Mouse (Mus musculus) E14TG2a.4 (cell line): Measurements from ENCODE around the gene Hip1r.

Source experiments
- H3K27me3 ChIP-seq: 2 replicates; pipeline ENCODE4 v1.6.1; 2014; ENCODE audit warnings: low read length, control low read depth; ENCODE audit not compliant: insufficient read depth
- H3K36me3 ChIP-seq: 2 replicates; pipeline ENCODE4 v1.6.1; 2014; ENCODE audit warnings: low read length, control low read depth; ENCODE audit not compliant: insufficient read depth
- H3K4me1 ChIP-seq: replicated peaks from 2 replicates; pipeline ENCODE4 v1.6.1; 2014; ENCODE audit warnings: low read depth, low read length, control low read depth
- H3K4me3 ChIP-seq: replicated peaks from 2 replicates; pipeline ENCODE4 v1.5.1; 2014; ENCODE audit warnings: mild to moderate bottlenecking, low read length
- H3K9me3 ChIP-seq: 2 replicates; pipeline ENCODE4 v1.6.1; 2014; ENCODE audit warnings: low read length, control low read depth
- CTCF ChIP-seq: conservative IDR thresholded peaks from 2 replicates; pipeline ENCODE4 v1.5.1; 2014; ENCODE audit warnings: low read length
- NANOG ChIP-seq: IDR thresholded peaks from 2 replicates; pipeline ENCODE4 v1.6.1; 2014; ENCODE audit warnings: borderline replicate concordance, low read length, mixed read lengths
- POU5F1 ChIP-seq: IDR thresholded peaks from 2 replicates; pipeline ENCODE4 v1.6.1; 2014; ENCODE audit warnings: low read length, borderline replicate concordance

Hip1r gene

DNA sequence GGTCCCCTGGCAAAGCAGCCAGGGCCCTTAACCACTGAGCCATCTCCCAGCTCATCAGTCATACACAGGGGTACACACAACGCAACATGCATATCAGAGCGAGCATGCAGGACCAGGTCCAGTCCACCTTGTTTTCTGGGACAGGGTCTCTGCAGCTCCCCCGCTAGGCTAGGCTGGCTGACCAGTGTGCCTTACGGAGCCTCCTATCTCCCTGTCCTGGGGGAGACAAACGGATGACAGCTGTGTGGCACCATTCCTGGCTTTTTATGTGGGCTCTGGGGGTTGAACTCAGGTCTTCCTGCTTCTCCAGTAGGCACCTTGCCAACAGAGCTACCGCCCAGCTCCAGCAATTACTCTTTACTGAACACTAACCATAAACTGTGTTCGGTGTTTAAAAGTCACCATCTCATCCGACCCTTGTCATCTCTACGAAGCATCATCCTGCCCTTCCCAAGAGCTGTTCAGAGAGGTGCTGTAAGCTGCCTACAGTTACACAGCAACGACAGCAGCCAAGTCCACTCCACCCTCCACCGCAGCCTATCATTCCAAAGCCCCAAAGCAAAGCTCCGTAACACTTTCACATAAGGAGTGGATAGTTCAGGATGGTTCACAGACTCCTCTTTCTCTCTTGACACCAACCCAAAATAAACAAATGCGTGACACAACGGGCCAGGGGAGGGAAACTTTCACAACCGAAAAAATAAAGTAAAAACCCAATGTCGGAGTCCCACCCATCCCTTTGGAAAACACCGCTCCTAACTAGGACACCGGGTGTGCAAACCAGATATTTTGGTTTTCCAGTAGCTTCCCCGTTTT lies 56.0 kb downstream of the Hip1r start:
- Histone ChIP-seq H3K4me1 (peaks cover 42% of the 10 kb centered on the region), H3K36me3 (peaks cover 8% of the 10 kb centered on the region), H3K27me3 (0 out of 2 replicates have a peak, but pooled peaks cover 10% of the 10 kb centered on the region), H3K9me3 (no peaks in the 10 kb centered on the region), H3K4me3 (no peak overlapping the region)
- TF ChIP-seq POU5F1: no peak
- no peak for TF ChIP-seq CTCF
- TF ChIP-seq NANOG: no peak

DNA sequence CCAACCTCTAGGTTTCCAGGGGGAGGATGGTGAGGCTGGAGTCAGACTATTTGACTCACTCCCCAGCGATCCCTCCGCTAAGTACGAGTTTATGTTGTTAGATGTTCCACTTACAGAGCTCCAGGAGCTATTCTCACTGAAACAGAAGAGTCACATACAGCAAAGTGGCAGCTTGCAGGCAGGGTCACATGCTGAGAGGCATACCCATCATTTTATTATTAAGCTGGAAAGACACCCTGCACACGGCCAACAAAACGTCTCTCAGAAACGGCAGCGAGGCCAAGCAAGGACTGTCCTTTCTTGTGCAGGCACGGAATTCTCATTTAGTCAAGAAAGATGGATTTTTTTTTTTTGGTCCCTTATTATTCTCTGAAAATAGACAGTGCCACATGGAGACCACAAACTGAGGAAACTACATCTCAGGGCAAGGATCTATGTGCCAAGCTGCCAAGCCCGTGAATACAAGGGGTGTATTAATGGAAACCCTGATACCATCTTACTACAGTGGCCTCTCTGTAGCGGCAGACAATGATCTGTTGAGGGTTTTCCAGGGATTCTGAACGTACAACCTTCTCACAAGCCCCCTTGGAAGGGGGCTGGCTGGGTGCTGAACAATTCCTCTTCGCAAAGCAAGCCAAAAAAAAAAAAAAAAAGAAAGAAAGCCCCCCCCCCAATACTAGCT lies 57.1 kb downstream of the Hip1r start:
- Histone ChIP-seq H3K36me3 (peaks cover 8% of the 10 kb centered on the region), H3K4me3 (peak overlapping the region; percentile 90), H3K27me3 (0 out of 2 replicates have a peak, but pooled peaks cover 12% of the 10 kb centered on the region), H3K4me1 (peaks cover 37% of the 10 kb centered on the region), H3K9me3 (no peaks in the 10 kb centered on the region)
- TF ChIP-seq POU5F1 (no peak), NANOG (no peak), CTCF (no peak)

- peak overlapping the region; percentile 90 for H3K4me3 ChIP-seq
- TF ChIP-seq NANOG (no peak), POU5F1 (no peak), CTCF (no peak)
- H3K4me1 ChIP-seq: peaks cover 37% of the 10 kb centered on the region
- peaks cover 1% of the 10 kb centered on the region; the same call in 1 of the 2 replicates for H3K36me3 ChIP-seq
- H3K9me3 ChIP-seq: no peaks in the 10 kb centered on the region
- 0 out of 2 replicates have a peak, but pooled peaks cover 12% of the 10 kb centered on the region for H3K27me3 ChIP-seq
Measured at GRCm38 (mm10) chr5:124031068-124031955, 57.9 kb downstream of the Hip1r start.

DNA sequence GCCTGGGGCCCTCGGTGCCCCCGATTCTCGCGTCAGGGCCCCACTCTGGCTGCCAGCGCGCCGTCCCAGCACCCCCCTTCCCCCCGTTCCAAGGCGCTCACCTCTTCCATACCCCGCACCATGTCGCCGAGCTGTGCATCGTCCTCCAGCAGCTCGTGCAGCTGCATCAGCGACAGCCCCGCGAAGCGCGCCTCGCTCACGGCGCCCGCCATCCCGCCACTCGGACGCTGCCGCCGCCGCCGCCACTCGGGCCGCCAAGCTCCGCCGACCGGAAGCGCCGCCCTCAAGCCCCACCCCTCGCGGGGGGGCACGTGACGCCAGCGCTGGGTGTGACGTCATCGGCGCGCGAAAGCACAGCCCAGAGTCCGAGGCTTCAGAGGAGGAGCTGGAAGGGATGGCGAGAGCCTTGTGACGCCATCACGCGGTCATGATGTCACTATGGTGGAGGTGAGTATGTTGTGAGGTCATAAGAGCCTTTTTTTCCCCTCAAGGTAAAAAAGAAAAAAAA lies 58.6 kb downstream of the Hip1r start, which contains the start of gene Vps37b:
Gene Vps37b, minus strand, starts transcription at position 270 of the 508 bp plus-strand sequence.
- Histone ChIP-seq H3K4me3 (peak within 1 kb of the TSS; percentile 90), H3K9me3 (no peaks in the 10 kb centered on the region), H3K4me1 (peaks cover 31% of the 10 kb centered on the region), H3K27me3 (0 out of 2 replicates have a peak, but pooled peaks cover 12% of the 10 kb centered on the region), H3K36me3 (no peaks in the 10 kb centered on the region; the same call in 1 of the 2 replicates)
- TF ChIP-seq CTCF: no peak
- TF ChIP-seq POU5F1: no peak
- no peak for TF ChIP-seq NANOG

DNA sequence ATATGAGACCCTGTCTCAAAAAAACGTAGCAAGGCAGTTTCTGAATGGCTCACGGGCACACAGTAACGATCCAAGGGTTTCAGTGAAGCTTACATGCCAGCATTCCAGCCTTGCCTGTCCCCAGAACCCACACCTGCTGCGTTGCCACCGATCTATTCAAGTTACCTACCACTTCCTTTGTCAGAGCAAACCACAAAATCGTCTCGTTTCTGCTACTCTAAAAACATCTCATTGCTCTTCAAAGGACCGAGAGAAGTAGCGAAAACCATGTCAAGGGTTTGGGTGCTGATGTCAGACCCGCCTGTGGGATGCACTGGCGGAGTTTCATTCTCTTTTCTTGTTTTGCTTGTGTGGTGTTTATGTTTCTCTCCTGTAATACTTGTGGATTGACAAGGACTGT lies 61.0 kb downstream of the Hip1r start:
- TF ChIP-seq CTCF: no peak
- TF ChIP-seq NANOG: no peak
- TF ChIP-seq POU5F1: no peak
- H3K4me3 ChIP-seq: no peak overlapping the region
- 0 out of 2 replicates have a peak, but pooled peaks cover 12% of the 10 kb centered on the region for H3K27me3 ChIP-seq
- peaks cover 15% of the 10 kb centered on the region for H3K4me1 ChIP-seq
- no peaks in the 10 kb centered on the region; the same call in 1 of the 2 replicates for H3K36me3 ChIP-seq
- H3K9me3 ChIP-seq: no peaks in the 10 kb centered on the region

GRCm38 (mm10) chr5:124035406-124035805 lies 62.0 kb downstream of the Hip1r start:
- Histone ChIP-seq H3K4me1 (peaks cover 12% of the 10 kb centered on the region), H3K27me3 (0 out of 2 replicates have a peak, but pooled peaks cover 12% of the 10 kb centered on the region), H3K4me3 (no peak overlapping the region), H3K9me3 (no peaks in the 10 kb centered on the region), H3K36me3 (no peaks in the 10 kb centered on the region)
- no peak for TF ChIP-seq NANOG
- no peak for TF ChIP-seq CTCF
- TF ChIP-seq POU5F1: no peak

- Histone ChIP-seq H3K36me3 (no peaks in the 10 kb centered on the region), H3K4me1 (peaks cover 8% of the 10 kb centered on the region), H3K27me3 (0 out of 2 replicates have a peak, but pooled peaks cover 12% of the 10 kb centered on the region), H3K9me3 (no peaks in the 10 kb centered on the region), H3K4me3 (no peak overlapping the region)
- TF ChIP-seq CTCF (no peak), POU5F1 (no peak), NANOG (no peak)
Measured at GRCm38 (mm10) chr5:124035806-124036205, 62.4 kb downstream of the Hip1r start.
